Mouse (Mus musculus) ES-CJ7 (cell line): ENCODE data around the gene Lrrc8b.

ENCODE experiments used
- DNase-seq: peaks from one replicate; pipeline ENCODE4 v3.0.0; 2011; ENCODE audit warnings: low read depth, low spot score

Lrrc8b gene

GRCm38 (mm10) chr5:105415198-105415791 is at the start of gene Lrrc8b:
Gene Lrrc8b, plus strand, starts transcription at chr5:105415775.
- peak; percentile 44 for DNase-seq

GRCm38 (mm10) chr5:105381482-105381881 is 34.1 kb upstream of the Lrrc8b start:
- DNase-seq: no peak

GRCm38 (mm10) chr5:105390346-105390745 is 25.2 kb upstream of the Lrrc8b start:
- no peak for DNase-seq

GRCm38 (mm10) chr5:105393731-105394130 is 21.8 kb upstream of the Lrrc8b start:
- no peak for DNase-seq

GRCm38 (mm10) chr5:105395188-105395587 is 20.4 kb upstream of the Lrrc8b start:
- no peak for DNase-seq

- no peak for DNase-seq
Observed at GRCm38 (mm10) chr5:105398966-105399365, 16.6 kb upstream of the Lrrc8b start.

- DNase-seq: peak; percentile 57
Observed at GRCm38 (mm10) chr5:105399631-105400423, 15.7 kb upstream of the Lrrc8b start.

- no peak for DNase-seq
Observed at GRCm38 (mm10) chr5:105400424-105401375, 14.9 kb upstream of the Lrrc8b start.

- no peak for DNase-seq
Observed at GRCm38 (mm10) chr5:105401536-105401935, 14.0 kb upstream of the Lrrc8b start.

GRCm38 (mm10) chr5:105404961-105405360 is 10.6 kb upstream of the Lrrc8b start:
- peak; percentile 62 for DNase-seq

GRCm38 (mm10) chr5:105407661-105408060 is 7.9 kb upstream of the Lrrc8b start:
- DNase-seq: no peak

- DNase-seq: no peak
Observed at GRCm38 (mm10) chr5:105409092-105409491, 6.5 kb upstream of the Lrrc8b start.

GRCm38 (mm10) chr5:105410521-105411293 is 4.9 kb upstream of the Lrrc8b start:
- no peak for DNase-seq

GRCm38 (mm10) chr5:105411294-105411570 is 4.3 kb upstream of the Lrrc8b start:
- DNase-seq: no peak

GRCm38 (mm10) chr5:105411768-105412167 is 3.8 kb upstream of the Lrrc8b start:
- DNase-seq: no peak

- no peak for DNase-seq
Observed at GRCm38 (mm10) chr5:105412634-105413033, 2.9 kb upstream of the Lrrc8b start.

GRCm38 (mm10) chr5:105414341-105415120 is 1.0 kb upstream of the Lrrc8b start:
- DNase-seq: no peak

- DNase-seq: peak; percentile 19
Observed at GRCm38 (mm10) chr5:105415951-105416675, 538 bp downstream of the Lrrc8b start.

GRCm38 (mm10) chr5:105417217-105417616 is 1.6 kb downstream of the Lrrc8b start:
- no peak for DNase-seq

GRCm38 (mm10) chr5:105418364-105418763 is 2.8 kb downstream of the Lrrc8b start:
- DNase-seq: no peak
